Mouse (Mus musculus) layer of hippocampus, postnatal 25 days (tissue): ENCODE results near the gene Irf1. TPM values are rescaled to one million over a fixed set of nuclear protein-coding genes. Genes with fewer than 3 reads are reported as not detected.

Source experiments
- DNase-seq, 2 experiments: peaks; one replicate each; pipeline ENCODE4 v3.0.0; 2022; ENCODE audit warnings: mixed read lengths in 2 of 2, low spot score in 1 of 2; ENCODE audit errors: extremely low spot score in 1 of 2
- microRNA-seq, 2 experiments: library from miRNA; unstranded; fragments of <30 nt; microRNA quantifications; one replicate each; pipeline ENCODE4 v1.2.0; 2021
- total RNA-seq, 2 experiments: library from RNA; stranded (reverse); gene quantifications; 2 replicates each; pipeline ENCODE4 v1.2.3; 2021

Gene Irf1
- total RNA-seq, 2 experiments from 2014 or later, result 7.6 to 7.7 TPM

GRCm38 (mm10) chr11:53804569-53805344 is 34.9 kb downstream of the Irf1 start:
- no peak for DNase-seq

GRCm38 (mm10) chr11:53805786-53806185 is 36.0 kb downstream of the Irf1 start:
- no peak for DNase-seq

GRCm38 (mm10) chr11:53809354-53809753 is 39.5 kb downstream of the Irf1 start:
- no peak for DNase-seq

GRCm38 (mm10) chr11:53810156-53810555 is 40.3 kb downstream of the Irf1 start:
- no peak for DNase-seq

- no peak for DNase-seq
Observed at GRCm38 (mm10) chr11:53810749-53811148, 40.9 kb downstream of the Irf1 start.

- DNase-seq, result no peak
Observed at GRCm38 (mm10) chr11:53811312-53811711, 41.5 kb downstream of the Irf1 start.

GRCm38 (mm10) chr11:53813001-53813868 is 43.4 kb downstream of the Irf1 start:
- no peak for DNase-seq

- no peak for DNase-seq
Observed at GRCm38 (mm10) chr11:53814810-53815209, 45.0 kb downstream of the Irf1 start.

GRCm38 (mm10) chr11:53816841-53817375 is 47.1 kb downstream of the Irf1 start:
- no peak for DNase-seq

- DNase-seq, result no peak
Observed at GRCm38 (mm10) chr11:53818794-53819193, 49.0 kb downstream of the Irf1 start.

GRCm38 (mm10) chr11:53819511-53819910 is 49.7 kb downstream of the Irf1 start:
- DNase-seq, result no peak

GRCm38 (mm10) chr11:53820516-53821170 is 50.8 kb downstream of the Irf1 start:
- DNase-seq, result no peak

- DNase-seq, result no peak
Observed at GRCm38 (mm10) chr11:53821230-53821944, 51.6 kb downstream of the Irf1 start.

GRCm38 (mm10) chr11:53821945-53822338 is 52.1 kb downstream of the Irf1 start:
- DNase-seq, result no peak

- DNase-seq, result no peak
Observed at GRCm38 (mm10) chr11:53825409-53825808, 55.6 kb downstream of the Irf1 start.

Small RNA genes lying within 50 kb of the gene (microRNA-seq; reads per million reads assigned to microRNA genes)
- 0 reads per million in 2 experiments for gene Mir7671

Other genes starting within 250 kb of the Irf1 start
- gene Kif3a, start 202.6 kb upstream of the Irf1 start, total RNA-seq, result 100 to 1,000 TPM; 120 to 131 TPM
- not detected for gene Il4, start 151.3 kb upstream of the Irf1 start, total RNA-seq
- not detected for gene Il13, start 135.3 kb upstream of the Irf1 start, total RNA-seq
- gene Rad50, start 62.7 kb upstream of the Irf1 start, total RNA-seq, result 10 to 100 TPM; 10.7 to 13.0 TPM
- gene Il5, start 49.2 kb upstream of the Irf1 start, total RNA-seq, result not detected
- 1 to 10 TPM; 1.0 to 1.8 TPM for gene Gm17334, start 3.2 kb downstream of the Irf1 start, total RNA-seq
- gene Gm12216, start 89.2 kb downstream of the Irf1 start, total RNA-seq, result 1 to 10 TPM; 4.3 to 9.1 TPM
- 10 to 100 TPM in 1 of 2 experiments, 1 to 10 TPM in 1; 9.9 to 14.4 TPM for gene Slc22a5, start 121.6 kb downstream of the Irf1 start, total RNA-seq
- gene Slc22a21, start 210.3 kb downstream of the Irf1 start, total RNA-seq, result 1 to 10 TPM; 1.4 to 1.8 TPM